Mouse (Mus musculus) embryonic facial prominence, embryonic 15.5 days (tissue): Measurements from ENCODE around the gene Engase. TPM values are rescaled to one million over a fixed set of nuclear protein-coding genes. Genes with fewer than 3 reads are reported as not detected.

ENCODE experiments used
- ATAC-seq: fragments of 200-750 bp; cut with Nextera tagmentation; 2 replicates; pipeline ENCODE4 v1.8.0; 2017; ENCODE audit warnings: low read depth, moderate TSS enrichment; ENCODE audit not compliant: insufficient number of reproducible peaks, low FRiP score, low TSS enrichment
- H3K27ac ChIP-seq: fragments of 300-500 bp; sonication (generic); replicated peaks from 2 replicates; pipeline ENCODE4 v1.5.1; 2015; ENCODE audit warnings: mild to moderate bottlenecking, inconsistent platforms
- H3K27me3 ChIP-seq: fragments of 300-500 bp; sonication (generic); 2 replicates; pipeline ENCODE4 v1.6.1; 2015; ENCODE audit warnings: inconsistent platforms
- H3K36me3 ChIP-seq: fragments of 300-500 bp; sonication (generic); 2 replicates; pipeline ENCODE4 v1.6.1; 2015; ENCODE audit warnings: mild to moderate bottlenecking, inconsistent platforms
- H3K4me1 ChIP-seq: fragments of 300-500 bp; sonication (generic); 2 replicates; pipeline ENCODE4 v1.6.1; 2015; ENCODE audit warnings: inconsistent platforms
- H3K4me2 ChIP-seq: fragments of 300-500 bp; sonication (generic); replicated peaks from 2 replicates; pipeline ENCODE4 v1.6.1; 2015; ENCODE audit warnings: mild to moderate bottlenecking, inconsistent platforms
- H3K4me3 ChIP-seq: fragments of 300-500 bp; sonication (generic); replicated peaks from 2 replicates; pipeline ENCODE4 v1.5.1; 2015; ENCODE audit warnings: mild to moderate bottlenecking, inconsistent platforms
- H3K9ac ChIP-seq: fragments of 300-500 bp; sonication (generic); 2 replicates; pipeline ENCODE4 v1.6.1; 2015; ENCODE audit warnings: inconsistent platforms
- H3K9me3 ChIP-seq: fragments of 300-500 bp; sonication (generic); replicated peaks from 2 replicates; pipeline ENCODE4 v1.6.1; 2016; ENCODE audit warnings: inconsistent platforms
- WGBS: fragments of 180-500 bp; shearing (Covaris S2); methylation state at CpG from one replicate; pipeline ENCODE4 v1.1.7; 2015; 5-methylcytosine and 5-hydroxymethylcytosine counted together
- polyA plus RNA-seq: library from polyadenylated mRNA; unstranded; fragments of >200 nt; fragmentation: Nextera tagmentation; extraction: Ambion mirVana; gene quantifications from 2 replicates; pipeline ENCODE4 v1.2.1, GENCODE M21; 2015

Gene Engase
- polyA plus RNA-seq, 1 experiment from 2014 or later = 8.7 TPM

DNA sequence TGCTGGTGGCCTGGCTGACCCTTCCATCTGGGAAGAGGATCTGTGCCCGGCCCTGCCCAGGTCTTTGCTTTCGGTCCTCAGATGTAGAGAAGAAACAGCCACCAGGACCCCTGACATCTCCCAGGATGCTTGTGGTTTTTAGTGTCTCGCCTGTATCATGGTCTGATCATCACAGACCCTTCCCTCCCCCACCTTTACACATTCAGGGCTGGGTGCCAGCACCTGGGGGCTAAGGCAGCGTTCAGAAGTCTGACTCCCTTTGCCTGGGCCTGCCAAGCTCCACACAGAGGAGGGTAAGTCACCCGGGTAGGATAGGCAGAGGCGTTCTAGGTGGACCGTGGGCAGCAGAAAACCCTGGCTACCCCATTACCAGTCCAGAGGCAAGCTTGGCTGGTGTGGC, 31.7 kb downstream of the Engase start:
- no peak overlapping the region for H3K4me3 ChIP-seq
- no peak overlapping the region for H3K4me2 ChIP-seq
- WGBS = 61% methylated on average over 7 of the region's 7 CpGs
- peaks cover 34% of the 10 kb centered on the region for H3K27me3 ChIP-seq
- peaks cover 30% of the 10 kb centered on the region for H3K4me1 ChIP-seq
- H3K27ac ChIP-seq = no peak overlapping the region
- H3K9ac ChIP-seq = no peak overlapping the region
- no peak for ATAC-seq
- H3K9me3 ChIP-seq = no peaks in the 10 kb centered on the region
- no peaks in the 10 kb centered on the region for H3K36me3 ChIP-seq

DNA sequence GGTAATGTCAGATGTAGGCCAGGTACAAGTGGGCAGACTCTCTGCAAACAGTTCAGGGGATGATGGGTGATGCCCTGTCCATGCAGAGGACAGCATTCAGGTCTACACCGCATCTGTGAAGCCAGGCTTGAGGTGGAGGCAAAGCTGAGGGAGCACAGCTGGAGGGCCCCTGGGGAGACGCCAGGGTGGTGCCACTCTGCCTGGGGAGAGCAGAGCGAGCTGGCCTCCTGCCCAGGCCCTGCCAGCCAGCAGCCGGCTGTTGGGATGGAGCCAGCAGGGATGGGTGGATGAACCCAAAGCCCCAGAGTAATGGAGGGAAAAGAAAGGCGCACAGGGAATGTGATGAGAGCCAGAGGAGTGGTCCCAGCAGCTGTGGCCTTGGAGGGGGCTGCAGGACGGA, 35.2 kb downstream of the Engase start:
- H3K4me3 ChIP-seq = no peak overlapping the region
- H3K27me3 ChIP-seq = peaks cover 14% of the 10 kb centered on the region
- no peaks in the 10 kb centered on the region for H3K36me3 ChIP-seq
- WGBS = 32% methylated on average over 6 of the region's 6 CpGs
- H3K9me3 ChIP-seq = no peaks in the 10 kb centered on the region
- H3K9ac ChIP-seq = no peak overlapping the region
- peak overlapping the region; percentile 21 for H3K4me2 ChIP-seq
- H3K27ac ChIP-seq = no peak overlapping the region; the same call in 1 of the 2 replicates
- peaks cover 41% of the 10 kb centered on the region for H3K4me1 ChIP-seq
- ATAC-seq = peak; percentile 27; the same call in 1 of the 2 replicates

DNA sequence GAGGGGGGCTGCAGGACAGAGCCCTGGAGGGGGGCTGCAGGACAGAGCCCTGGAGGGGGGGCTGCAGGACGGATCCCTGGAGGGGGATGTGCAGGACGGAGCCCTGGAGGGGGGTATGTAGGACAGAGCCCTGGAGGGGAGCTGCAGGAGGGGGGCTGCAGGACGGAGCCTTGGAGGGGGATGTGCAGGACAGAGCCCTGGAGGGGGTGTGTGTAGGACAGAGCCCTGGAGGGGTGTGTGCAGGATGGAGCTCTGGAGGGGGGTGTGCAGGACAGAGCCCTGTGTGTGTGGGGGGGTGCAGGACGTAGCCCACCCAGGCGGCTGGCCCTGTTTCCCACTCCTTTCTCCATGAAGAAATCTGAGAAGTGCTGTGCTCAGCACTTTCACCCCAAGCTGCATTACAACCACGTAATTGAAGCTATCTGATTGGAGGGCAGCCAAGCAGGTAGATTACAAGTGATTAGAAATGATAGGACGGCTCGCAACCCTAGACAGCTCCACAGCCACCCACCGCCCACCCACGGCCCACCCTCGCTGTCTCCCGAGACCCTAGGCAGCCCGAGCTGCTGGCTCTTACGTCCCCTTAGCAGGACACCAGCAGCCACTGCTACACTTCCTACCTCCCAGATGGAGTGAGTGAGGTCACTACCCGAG, 35.8 kb downstream of the Engase start:
- Histone ChIP-seq H3K4me1 (peaks cover 42% of the 10 kb centered on the region), H3K4me2 (peak overlapping the region; percentile 21), H3K9ac (no peak overlapping the region), H3K27ac (no peak overlapping the region; the same call in 1 of the 2 replicates), H3K9me3 (no peaks in the 10 kb centered on the region), H3K27me3 (peaks cover 10% of the 10 kb centered on the region), H3K36me3 (no peaks in the 10 kb centered on the region), H3K4me3 (no peak overlapping the region)
- ATAC-seq = peak; percentile 32
- 16% methylated on average over 13 of the region's 15 CpGs for WGBS

DNA sequence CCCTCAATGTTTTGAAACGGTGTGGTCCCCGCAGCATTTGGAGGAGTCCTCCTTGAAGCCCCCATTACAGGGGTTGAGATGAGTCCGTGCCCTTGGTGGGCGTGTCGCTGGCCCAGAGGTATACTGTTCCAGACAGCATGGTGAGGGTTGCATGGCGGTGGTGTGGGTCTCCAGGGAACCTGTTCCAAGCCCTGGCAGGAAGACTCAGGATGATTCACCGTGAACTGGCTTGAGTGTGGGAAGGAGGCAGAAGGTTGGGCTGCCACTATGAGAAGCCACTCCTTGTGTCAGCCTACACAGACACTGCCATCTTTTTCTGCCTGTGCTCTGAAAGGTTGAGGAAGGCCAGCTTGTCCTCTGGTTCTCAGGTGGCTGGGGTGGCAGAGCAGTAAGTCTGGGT, 41.3 kb downstream of the Engase start:
- H3K4me3 ChIP-seq = no peak overlapping the region
- peaks cover 17% of the 10 kb centered on the region for H3K4me1 ChIP-seq
- no peak for ATAC-seq
- H3K36me3 ChIP-seq = no peaks in the 10 kb centered on the region
- no peaks in the 10 kb centered on the region; the same call in none of the 2 replicates for H3K27me3 ChIP-seq
- WGBS = 73% methylated on average over 7 of the region's 7 CpGs
- no peaks in the 10 kb centered on the region for H3K9me3 ChIP-seq
- no peak overlapping the region for H3K27ac ChIP-seq
- no peak overlapping the region for H3K9ac ChIP-seq
- no peak overlapping the region for H3K4me2 ChIP-seq

DNA sequence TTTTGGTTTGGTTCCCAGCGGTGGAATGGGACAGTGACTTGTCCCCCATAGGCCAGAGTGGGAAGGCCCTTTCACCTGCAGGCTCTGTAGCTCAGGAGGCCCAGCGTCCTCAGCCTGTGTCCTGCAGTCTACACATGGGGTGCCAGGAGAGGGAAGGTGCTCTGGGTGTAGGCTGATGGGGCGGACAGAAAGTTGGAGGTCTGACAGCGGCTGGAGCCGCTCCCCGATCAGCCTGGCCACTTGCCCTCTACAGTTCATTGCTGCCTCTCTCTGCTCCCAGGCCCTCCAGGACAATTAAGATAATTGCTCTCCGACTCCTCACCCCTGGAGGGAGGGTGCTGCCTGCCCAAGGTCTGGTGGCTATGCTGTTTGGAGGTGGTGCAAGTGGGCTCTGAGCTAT, 42.1 kb downstream of the Engase start:
- WGBS = 75% methylated on average over 7 of the region's 7 CpGs
- no peaks in the 10 kb centered on the region for H3K9me3 ChIP-seq
- H3K4me2 ChIP-seq = no peak overlapping the region
- no peak overlapping the region for H3K4me3 ChIP-seq
- H3K4me1 ChIP-seq = peaks cover 11% of the 10 kb centered on the region; the same call in 1 of the 2 replicates
- no peak for ATAC-seq
- H3K9ac ChIP-seq = no peak overlapping the region
- H3K27me3 ChIP-seq = no peaks in the 10 kb centered on the region; the same call in 1 of the 2 replicates
- no peaks in the 10 kb centered on the region for H3K36me3 ChIP-seq
- no peak overlapping the region for H3K27ac ChIP-seq

DNA sequence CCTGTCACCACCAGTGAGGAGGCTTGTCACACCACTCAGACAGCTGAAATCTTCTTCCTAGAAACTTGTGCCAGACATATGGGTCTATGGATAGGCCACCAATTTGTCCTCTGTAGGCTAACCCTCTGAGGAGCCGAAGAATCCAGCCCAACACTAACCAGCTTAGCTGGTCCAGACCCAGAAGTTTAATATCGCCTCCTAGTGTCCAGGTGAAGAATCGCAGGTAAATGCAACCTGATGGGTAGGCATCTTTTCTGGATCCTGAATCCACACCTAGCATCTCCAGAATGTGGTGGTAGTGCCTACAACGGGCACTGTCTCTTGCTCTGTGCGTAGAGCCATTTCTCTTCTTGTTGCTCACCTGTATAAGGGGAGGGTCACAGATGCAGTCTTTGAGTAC, 43.6 kb downstream of the Engase start:
- ATAC-seq = no peak
- Histone ChIP-seq H3K4me3 (no peak overlapping the region), H3K9me3 (no peaks in the 10 kb centered on the region), H3K36me3 (no peaks in the 10 kb centered on the region), H3K27ac (no peak overlapping the region), H3K4me1 (peaks cover 7% of the 10 kb centered on the region; the same call in 1 of the 2 replicates), H3K27me3 (no peaks in the 10 kb centered on the region), H3K4me2 (no peak overlapping the region), H3K9ac (no peak overlapping the region)
- 56% methylated on average over 5 of the region's 5 CpGs for WGBS

DNA sequence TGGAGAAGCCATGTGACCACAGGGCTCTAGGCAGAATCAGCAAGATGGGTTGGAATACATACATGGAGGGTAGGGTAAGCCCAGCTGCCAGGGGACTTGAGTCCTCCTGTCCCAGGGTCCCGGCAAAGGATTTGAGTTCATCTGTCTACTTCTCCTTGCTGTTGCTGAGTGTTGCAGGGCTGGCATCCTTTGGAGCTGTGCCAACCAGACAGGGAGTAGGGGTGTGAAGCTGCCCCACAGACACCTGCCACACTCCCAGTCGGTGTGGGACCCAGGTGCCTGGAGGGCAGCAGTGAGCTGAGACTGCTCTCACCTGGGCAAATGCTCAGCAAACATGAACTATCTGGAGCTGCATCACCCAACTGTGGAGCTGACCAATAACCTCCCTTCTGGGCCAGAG, 44.3 kb downstream of the Engase start:
- Histone ChIP-seq H3K27me3 (peaks cover 1% of the 10 kb centered on the region; the same call in 1 of the 2 replicates), H3K4me3 (no peak overlapping the region), H3K4me1 (peaks cover 7% of the 10 kb centered on the region; the same call in 1 of the 2 replicates), H3K27ac (no peak overlapping the region), H3K36me3 (no peaks in the 10 kb centered on the region), H3K9ac (no peak overlapping the region), H3K9me3 (no peaks in the 10 kb centered on the region), H3K4me2 (no peak overlapping the region)
- ATAC-seq = no peak
- WGBS = 80% methylated on average over 2 of the region's 2 CpGs

DNA sequence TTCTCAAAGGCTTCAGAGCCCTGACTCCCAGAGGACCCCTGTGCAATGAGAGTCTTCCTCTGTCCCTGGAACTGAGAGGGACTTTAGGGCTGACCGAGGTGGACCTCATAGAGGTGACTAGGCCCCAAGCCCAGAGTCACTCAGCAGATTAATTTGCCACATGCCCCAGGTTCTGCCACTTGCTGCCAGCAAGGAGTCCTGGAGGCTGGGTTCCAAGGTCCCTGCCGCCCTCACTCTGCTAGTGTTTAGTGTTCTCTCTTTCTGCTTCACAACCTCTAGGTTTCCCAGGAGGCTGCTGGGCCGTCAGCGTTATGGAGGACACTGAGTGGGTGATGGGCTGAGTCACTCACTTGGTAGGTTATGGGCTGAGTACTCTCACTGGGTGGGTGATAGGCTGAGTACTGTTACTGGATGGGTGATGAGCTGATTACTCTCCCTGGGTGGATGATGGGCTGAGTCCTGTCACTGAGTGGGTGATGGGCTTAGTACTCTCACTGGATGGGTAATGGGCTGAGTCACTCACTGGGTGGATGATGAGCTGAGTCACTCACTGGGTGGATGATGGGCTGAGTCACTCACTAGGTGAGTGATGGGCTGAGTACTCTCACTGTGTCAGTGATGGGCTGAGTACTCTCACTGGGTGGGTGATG, 47.0 kb downstream of the Engase start:
- Histone ChIP-seq H3K36me3 (no peaks in the 10 kb centered on the region), H3K4me2 (no peak overlapping the region), H3K27me3 (peaks cover 6% of the 10 kb centered on the region), H3K9ac (no peak overlapping the region), H3K9me3 (no peaks in the 10 kb centered on the region), H3K27ac (no peak overlapping the region), H3K4me3 (no peak overlapping the region), H3K4me1 (0 out of 2 replicates have a peak, but pooled peaks cover 3% of the 10 kb centered on the region)
- ATAC-seq = no peak
- WGBS = 86% methylated on average over 4 of the region's 4 CpGs

DNA sequence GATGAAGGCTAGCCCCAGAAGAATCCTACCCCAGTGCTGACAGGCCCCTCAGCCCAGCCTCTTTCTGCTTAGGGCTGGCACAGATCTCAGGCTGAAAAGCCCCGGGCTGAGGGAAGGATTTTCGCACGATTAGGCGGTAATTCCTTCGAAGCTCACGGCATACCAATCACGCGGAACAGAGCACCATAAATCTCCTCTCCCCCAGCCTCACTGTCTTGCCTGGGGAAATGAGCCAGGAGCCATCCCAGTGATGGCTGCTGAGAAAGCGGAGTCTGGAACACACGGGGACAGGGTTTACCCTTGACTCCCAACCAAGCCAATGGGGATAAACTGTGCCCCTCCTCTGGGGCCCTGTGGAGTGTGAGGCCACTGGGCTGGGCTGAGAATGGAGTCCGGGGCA, 48.4 kb downstream of the Engase start:
- H3K27ac ChIP-seq = no peak overlapping the region
- H3K27me3 ChIP-seq = peaks cover 6% of the 10 kb centered on the region
- ATAC-seq = no peak
- no peak overlapping the region for H3K9ac ChIP-seq
- no peak overlapping the region for H3K4me3 ChIP-seq
- H3K36me3 ChIP-seq = no peaks in the 10 kb centered on the region
- no peaks in the 10 kb centered on the region for H3K9me3 ChIP-seq
- 41% methylated on average over 11 of the region's 11 CpGs for WGBS
- H3K4me2 ChIP-seq = no peak overlapping the region
- 0 out of 2 replicates have a peak, but pooled peaks cover 3% of the 10 kb centered on the region for H3K4me1 ChIP-seq

DNA sequence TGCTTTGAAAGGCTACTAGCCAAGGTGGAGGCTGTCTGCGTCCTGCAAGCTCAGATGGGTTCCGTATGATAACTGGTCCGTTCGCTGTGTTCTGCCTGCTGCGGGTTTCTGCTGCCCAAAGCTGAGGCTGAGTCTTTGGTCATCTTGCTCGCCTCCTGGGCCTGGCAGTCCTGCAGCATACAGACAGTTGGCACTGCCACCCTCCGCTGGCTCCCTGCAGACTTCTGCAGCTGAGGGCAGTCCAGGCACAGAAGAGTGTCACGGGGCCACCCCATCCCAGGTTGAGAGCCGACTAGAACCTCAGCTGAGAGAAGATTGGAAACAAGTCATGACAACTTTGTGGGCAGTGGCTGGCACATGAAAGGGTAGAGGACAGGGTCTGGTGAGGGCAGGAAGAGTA, 52.1 kb downstream of the Engase start:
- WGBS = 85% methylated on average over 9 of the region's 9 CpGs
- Histone ChIP-seq H3K9ac (no peak overlapping the region), H3K27ac (no peak overlapping the region), H3K27me3 (peaks cover 6% of the 10 kb centered on the region), H3K36me3 (no peaks in the 10 kb centered on the region), H3K4me3 (no peak overlapping the region), H3K4me1 (0 out of 2 replicates have a peak, but pooled peaks cover 3% of the 10 kb centered on the region), H3K9me3 (no peaks in the 10 kb centered on the region), H3K4me2 (no peak overlapping the region)
- no peak for ATAC-seq

DNA sequence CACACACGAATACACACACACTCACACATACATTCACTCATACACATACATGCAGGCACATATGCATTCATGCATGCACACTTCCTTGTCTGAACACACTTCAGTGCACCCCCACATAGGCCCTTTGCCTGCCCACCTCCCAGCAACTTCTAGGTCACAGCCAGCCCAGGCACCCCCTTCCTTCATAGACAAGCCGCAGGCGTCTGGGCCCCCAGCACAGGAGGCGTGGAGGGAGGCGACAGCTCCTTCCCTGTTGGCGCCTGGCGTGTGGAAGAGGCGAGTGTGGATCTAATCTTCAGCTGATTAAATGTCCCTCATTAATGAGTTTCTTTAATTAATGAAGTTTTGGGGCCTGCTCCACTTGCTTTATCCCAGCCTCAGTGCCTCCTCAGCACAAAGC, 53.7 kb downstream of the Engase start:
- Histone ChIP-seq H3K4me2 (no peak overlapping the region), H3K36me3 (no peaks in the 10 kb centered on the region), H3K4me1 (0 out of 2 replicates have a peak, but pooled peaks cover 3% of the 10 kb centered on the region), H3K9me3 (no peaks in the 10 kb centered on the region), H3K27ac (no peak overlapping the region), H3K27me3 (peaks cover 8% of the 10 kb centered on the region), H3K9ac (no peak overlapping the region), H3K4me3 (no peak overlapping the region)
- ATAC-seq = no peak
- whole genome bisulfite sequencing = 62% methylated on average over 8 of the region's 8 CpGs
